Mouse (Mus musculus) liver, embryonic 11.5 days (tissue): ENCODE measurements around the gene Mak. TPM values are rescaled to one million over a fixed set of nuclear protein-coding genes. Genes with fewer than 3 reads are reported as not detected.

ENCODE experiments used
- ATAC-seq: fragments of 200-750 bp; cut with Nextera tagmentation; replicated peaks from 2 replicates; pipeline ENCODE4 v1.8.0; 2017; ENCODE audit warnings: moderate number of reproducible peaks, mild to moderate bottlenecking, moderate TSS enrichment, moderate library complexity; ENCODE audit not compliant: low FRiP score
- DNase-seq: peaks from one replicate; pipeline ENCODE4 v3.0.0-alpha.2; 2017; ENCODE audit warnings: low spot score
- H3K27ac ChIP-seq: fragments of 300-500 bp; sonication (generic); 2 replicates; pipeline ENCODE4 v1.5.1; 2014; ENCODE audit warnings: mild to moderate bottlenecking, low read depth, low read length, control low read depth
- H3K27me3 ChIP-seq: fragments of 300-500 bp; sonication (generic); replicated peaks from 2 replicates; pipeline ENCODE4 v1.6.1; 2014; ENCODE audit warnings: low read length, mixed read lengths; ENCODE audit not compliant: control insufficient read depth, insufficient read depth
- H3K36me3 ChIP-seq: fragments of 300-500 bp; sonication (generic); 2 replicates; pipeline ENCODE4 v1.6.1; 2014; ENCODE audit warnings: mild to moderate bottlenecking, low read length, moderate library complexity, mixed read lengths; ENCODE audit not compliant: control insufficient read depth, insufficient read depth
- H3K4me1 ChIP-seq: fragments of 300-500 bp; sonication (generic); replicated peaks from 2 replicates; pipeline ENCODE4 v1.6.1; 2014; ENCODE audit warnings: low read length, mixed read lengths; ENCODE audit not compliant: control insufficient read depth, insufficient read depth
- H3K4me2 ChIP-seq: fragments of 300-500 bp; sonication (generic); 2 replicates; pipeline ENCODE4 v1.6.1; 2014; ENCODE audit warnings: mild to moderate bottlenecking, control low read depth, moderate library complexity
- H3K4me3 ChIP-seq: fragments of 300-500 bp; sonication (generic); 2 replicates; pipeline ENCODE4 v1.5.1; 2014; ENCODE audit warnings: low read depth, low read length, control low read depth
- H3K9ac ChIP-seq: fragments of 300-500 bp; sonication (generic); 2 replicates; pipeline ENCODE4 v1.6.1; 2014; ENCODE audit warnings: low read depth, low read length, control low read depth
- H3K9me3 ChIP-seq: fragments of 300-500 bp; sonication (generic); 2 replicates; pipeline ENCODE4 v1.6.1; 2016; ENCODE audit warnings: low read length, inconsistent platforms, mixed read lengths; ENCODE audit not compliant: control insufficient read depth
- WGBS: fragments of 180-500 bp; shearing (Covaris S2); extraction: QIAGEN DNeasy Blood & Tissue Kit; methylation state at CpG from one replicate; pipeline ENCODE4 v1.1.7; 2014; 5-methylcytosine and 5-hydroxymethylcytosine counted together
- polyA plus RNA-seq: library from polyadenylated mRNA; unstranded; fragments of >200 nt; fragmentation: Nextera tagmentation; extraction: Ambion mirVana; gene quantifications from 2 replicates; pipeline ENCODE4 v1.2.1, GENCODE M21; 2014

The Mak gene
- polyA plus RNA-seq, 1 experiment from 2014 or later: 0.56 TPM

- Histone ChIP-seq H3K4me2 (no peak overlapping the region), H3K9ac (no peak overlapping the region), H3K9me3 (no peaks in the 10 kb centered on the region), H3K27me3 (no peaks in the 10 kb centered on the region), H3K4me3 (no peak overlapping the region), H3K36me3 (no peaks in the 10 kb centered on the region), H3K4me1 (no peaks in the 10 kb centered on the region), H3K27ac (no peak overlapping the region)
- DNase-seq (no peak), ATAC-seq (no peak)
- WGBS: 62% methylated on average over 3 of the region's 3 CpGs
Measured at GRCm38 (mm10) chr13:41084521-41084920, 5.0 kb upstream of the Mak start.

- no peaks in the 10 kb centered on the region for H3K9me3 ChIP-seq
- H3K4me3 ChIP-seq: no peak overlapping the region
- H3K9ac ChIP-seq: no peak overlapping the region
- WGBS: 90% methylated on average over 6 of the region's 6 CpGs
- ATAC-seq: no peak
- no peaks in the 10 kb centered on the region for H3K36me3 ChIP-seq
- H3K4me1 ChIP-seq: peaks cover 7% of the 10 kb centered on the region
- no peak for DNase-seq
- peaks cover 22% of the 10 kb centered on the region for H3K27me3 ChIP-seq
- H3K4me2 ChIP-seq: no peak overlapping the region
- H3K27ac ChIP-seq: no peak overlapping the region
Measured at GRCm38 (mm10) chr13:41080700-41081099, 1.2 kb upstream of the Mak start.

- Histone ChIP-seq H3K27ac (no peak overlapping the region), H3K36me3 (no peaks in the 10 kb centered on the region), H3K9me3 (no peaks in the 10 kb centered on the region), H3K4me2 (no peak overlapping the region; the same call in 1 of the 2 replicates), H3K4me1 (peaks cover 7% of the 10 kb centered on the region), H3K4me3 (no peak overlapping the region), H3K9ac (no peak overlapping the region), H3K27me3 (peaks cover 22% of the 10 kb centered on the region)
- ATAC-seq (no peak), DNase-seq (no peak)
- 52% methylated on average over 5 of the region's 5 CpGs for WGBS
Measured at GRCm38 (mm10) chr13:41079859-41080258, 353 bp upstream of the Mak start.

GRCm38 (mm10) chr13:41078690-41079420 lies 651 bp downstream of the Mak start:
- Histone ChIP-seq H3K36me3 (no peaks in the 10 kb centered on the region), H3K9me3 (no peaks in the 10 kb centered on the region), H3K4me2 (peak overlapping the region; percentile 94), H3K4me3 (peak overlapping the region; percentile 55), H3K27ac (no peak overlapping the region), H3K4me1 (peaks cover 7% of the 10 kb centered on the region), H3K9ac (peak overlapping the region; percentile 53), H3K27me3 (peaks cover 22% of the 10 kb centered on the region)
- WGBS: 11% methylated on average over 24 of the region's 24 CpGs
- no peak for DNase-seq
- ATAC-seq: peak; percentile 42; the same call in 1 of the 2 replicates

- no peak overlapping the region for H3K27ac ChIP-seq
- H3K4me1 ChIP-seq: peaks cover 7% of the 10 kb centered on the region
- H3K4me2 ChIP-seq: no peak overlapping the region
- no peak overlapping the region for H3K4me3 ChIP-seq
- peaks cover 22% of the 10 kb centered on the region for H3K27me3 ChIP-seq
- H3K9me3 ChIP-seq: no peaks in the 10 kb centered on the region
- no peak overlapping the region for H3K9ac ChIP-seq
- WGBS: 65% methylated on average over 9 of the region's 9 CpGs
- DNase-seq (no peak), ATAC-seq (no peak)
- H3K36me3 ChIP-seq: no peaks in the 10 kb centered on the region
Measured at GRCm38 (mm10) chr13:41077921-41078320, 1.6 kb downstream of the Mak start.

- Histone ChIP-seq H3K4me2 (no peak overlapping the region), H3K4me3 (no peak overlapping the region), H3K9ac (no peak overlapping the region), H3K4me1 (peaks cover 2% of the 10 kb centered on the region; the same call in 1 of the 2 replicates), H3K36me3 (no peaks in the 10 kb centered on the region), H3K27me3 (peaks cover 15% of the 10 kb centered on the region), H3K27ac (no peak overlapping the region), H3K9me3 (no peaks in the 10 kb centered on the region)
- WGBS: 80% methylated on average over 5 of the region's 5 CpGs
- DNase-seq (no peak), ATAC-seq (no peak)
Measured at GRCm38 (mm10) chr13:41073819-41074218, 5.7 kb downstream of the Mak start.

- Histone ChIP-seq H3K9me3 (no peaks in the 10 kb centered on the region), H3K27me3 (no peaks in the 10 kb centered on the region), H3K36me3 (no peaks in the 10 kb centered on the region), H3K27ac (no peak overlapping the region), H3K4me1 (no peaks in the 10 kb centered on the region), H3K9ac (no peak overlapping the region), H3K4me3 (no peak overlapping the region), H3K4me2 (no peak overlapping the region)
- ATAC-seq: no peak
- WGBS: 89% methylated on average over 11 of the region's 11 CpGs
- DNase-seq: no peak
Measured at GRCm38 (mm10) chr13:41071617-41072016, 7.9 kb downstream of the Mak start.

- WGBS: 89% methylated on average over 4 of the region's 4 CpGs
- no peaks in the 10 kb centered on the region for H3K36me3 ChIP-seq
- DNase-seq: no peak
- no peaks in the 10 kb centered on the region for H3K9me3 ChIP-seq
- H3K27ac ChIP-seq: no peak overlapping the region
- H3K4me2 ChIP-seq: no peak overlapping the region
- H3K4me1 ChIP-seq: no peaks in the 10 kb centered on the region
- no peak for ATAC-seq
- no peak overlapping the region for H3K4me3 ChIP-seq
- H3K27me3 ChIP-seq: no peaks in the 10 kb centered on the region
- no peak overlapping the region for H3K9ac ChIP-seq
Measured at GRCm38 (mm10) chr13:41067618-41068017, 11.9 kb downstream of the Mak start.

GRCm38 (mm10) chr13:41051965-41052364 lies 27.5 kb downstream of the Mak start:
- Histone ChIP-seq H3K9me3 (no peaks in the 10 kb centered on the region), H3K4me1 (no peaks in the 10 kb centered on the region; the same call in 1 of the 2 replicates), H3K4me2 (no peak overlapping the region), H3K36me3 (no peaks in the 10 kb centered on the region), H3K27ac (no peak overlapping the region), H3K4me3 (no peak overlapping the region), H3K9ac (no peak overlapping the region), H3K27me3 (no peaks in the 10 kb centered on the region)
- DNase-seq (no peak), ATAC-seq (no peak)
- WGBS: 62% methylated on average over 5 of the region's 5 CpGs
